Mouse (Mus musculus) cerebellum, adult (tissue): ENCODE data around the gene Tinf2.

Experiments
- ATAC-seq: cut with Nextera tagmentation; 2 replicates; pipeline ENCODE4 v1.9.2; 2017; ENCODE audit warnings: mild to moderate bottlenecking, moderate library complexity, mixed read lengths; ENCODE audit not compliant: insufficient number of reproducible peaks, low FRiP score, low TSS enrichment

The Tinf2 gene

DNA sequence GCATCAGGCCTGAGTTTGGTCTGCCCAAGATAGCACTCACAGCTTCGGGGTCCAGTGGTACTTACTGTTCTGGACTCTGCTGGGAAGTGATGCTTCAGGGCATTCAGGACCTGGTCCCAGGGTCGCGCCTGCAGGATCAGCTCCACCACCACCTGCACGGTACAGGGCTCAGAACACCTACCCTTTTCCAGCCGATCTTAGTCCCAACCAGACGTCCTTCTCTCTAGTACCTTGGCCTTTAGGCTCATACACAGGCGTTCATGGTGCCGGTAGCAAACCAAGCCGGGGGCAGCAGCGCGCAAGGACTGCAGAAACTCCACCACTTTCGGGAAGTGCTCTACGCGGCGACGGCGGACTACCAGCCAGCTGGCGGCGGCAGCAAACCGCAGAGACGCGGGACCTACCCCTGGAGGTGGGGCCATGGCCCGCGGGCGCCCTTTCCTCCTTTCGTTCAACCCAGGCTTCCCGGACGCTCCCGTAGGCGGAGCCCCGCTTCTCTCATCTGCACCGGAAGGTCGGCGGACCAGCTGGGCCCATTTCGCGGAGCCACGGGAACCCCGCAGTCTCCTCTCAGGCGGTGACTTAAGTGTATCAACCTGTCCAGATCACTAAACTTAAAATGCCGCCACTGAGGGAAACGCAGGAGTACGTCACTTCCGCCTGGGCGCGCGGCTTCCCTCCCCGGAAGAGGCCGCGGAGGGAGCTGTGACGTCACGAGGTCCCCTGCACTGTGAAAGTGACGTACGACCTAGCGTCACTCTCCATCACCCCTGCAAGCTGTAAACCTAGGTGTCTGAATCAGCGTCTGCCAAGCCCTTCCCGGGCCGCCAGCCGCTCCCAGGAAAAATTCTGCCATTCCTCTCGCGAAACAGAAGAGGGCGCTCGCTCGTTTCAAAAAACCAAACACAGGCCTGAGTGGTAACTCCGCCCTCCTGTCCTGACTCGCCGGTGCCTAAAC is at the start of gene Tinf2:
Gene Tinf2, minus strand, starts transcription at position 661 of the 958 bp plus-strand sequence.
- ATAC-seq, result peak; percentile 97

DNA sequence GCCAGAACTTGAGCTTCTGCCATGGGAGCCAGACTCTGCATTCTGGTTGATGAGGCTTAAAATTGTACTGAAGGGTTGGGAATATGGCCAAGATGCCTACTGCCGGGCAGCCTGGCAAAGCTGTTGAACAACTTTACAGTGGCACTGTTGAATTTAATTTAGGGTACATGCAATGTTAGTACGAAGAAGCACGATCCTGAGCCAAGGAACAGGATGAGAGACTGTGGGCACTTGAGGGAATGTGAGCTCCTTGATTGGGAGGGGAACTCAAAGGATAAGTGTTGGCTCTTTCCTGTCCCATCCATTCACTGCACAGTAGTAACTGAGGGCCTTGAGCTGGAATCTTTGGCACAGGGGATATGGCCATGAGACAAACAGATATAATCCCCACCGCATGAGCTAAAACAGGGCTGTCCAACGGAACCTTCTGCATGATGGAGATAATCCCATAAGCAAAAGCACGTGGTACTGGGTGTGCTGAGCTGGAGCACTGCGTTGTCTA is 49.0 kb upstream of the Tinf2 start:
- no peak for ATAC-seq

DNA sequence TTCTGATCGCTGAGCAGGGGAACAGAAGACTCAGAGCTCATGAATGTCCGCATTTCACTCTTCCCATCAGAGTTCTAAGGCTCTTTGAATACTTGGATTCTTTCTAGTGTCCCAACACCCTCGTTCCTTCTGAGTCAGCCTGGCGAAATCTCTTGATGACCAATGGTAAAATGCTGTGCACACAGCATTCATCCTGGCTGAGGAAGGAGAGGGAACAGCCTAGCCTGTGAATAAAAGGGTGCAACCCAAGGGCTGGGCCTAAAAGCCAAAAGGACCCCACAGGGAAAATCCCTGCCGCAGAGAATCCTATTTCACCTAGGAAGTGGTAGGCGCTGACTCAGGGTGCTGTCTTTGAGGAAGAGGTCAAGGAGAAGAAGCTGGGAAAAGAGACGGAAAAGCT is 48.5 kb upstream of the Tinf2 start:
- ATAC-seq, result no peak

DNA sequence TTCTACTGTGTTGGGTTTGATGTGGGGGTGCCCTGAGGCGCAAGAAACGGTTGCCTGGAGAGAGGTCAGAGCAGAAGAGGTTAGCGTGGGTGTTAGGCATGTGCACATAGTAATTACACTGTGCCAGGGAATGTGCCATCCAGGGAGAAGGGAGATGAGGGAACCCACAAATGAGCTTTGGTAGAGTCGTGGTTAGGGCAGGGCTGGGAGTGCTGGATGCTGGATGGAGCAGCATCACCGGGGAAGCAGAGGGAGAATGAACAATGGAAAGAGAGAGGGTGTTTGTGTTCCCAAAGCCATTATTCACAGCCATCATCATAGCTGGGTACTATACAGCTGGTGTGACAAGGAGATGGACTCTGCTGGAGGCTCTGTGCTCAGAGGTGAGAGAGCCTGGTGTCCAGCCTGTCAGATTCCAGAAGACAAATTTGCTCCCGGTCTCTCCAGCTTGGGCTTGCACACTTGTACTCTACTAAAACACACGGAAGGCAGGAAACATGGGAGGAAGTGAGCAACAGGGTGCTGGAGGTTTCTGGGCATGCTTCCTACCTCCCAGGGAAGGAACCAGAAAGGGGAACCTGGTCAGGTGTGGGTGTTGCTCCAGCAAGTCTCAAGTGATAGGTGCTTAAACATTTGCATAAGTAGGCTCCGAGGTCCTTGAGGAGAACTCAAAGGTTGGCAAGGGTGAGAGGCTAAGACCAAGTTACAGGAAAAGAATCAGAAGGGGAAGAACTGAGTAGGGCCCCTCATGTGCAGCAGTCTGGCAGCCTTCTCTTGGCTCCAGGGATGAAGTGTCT is 46.5 kb upstream of the Tinf2 start:
- ATAC-seq, result no peak

DNA sequence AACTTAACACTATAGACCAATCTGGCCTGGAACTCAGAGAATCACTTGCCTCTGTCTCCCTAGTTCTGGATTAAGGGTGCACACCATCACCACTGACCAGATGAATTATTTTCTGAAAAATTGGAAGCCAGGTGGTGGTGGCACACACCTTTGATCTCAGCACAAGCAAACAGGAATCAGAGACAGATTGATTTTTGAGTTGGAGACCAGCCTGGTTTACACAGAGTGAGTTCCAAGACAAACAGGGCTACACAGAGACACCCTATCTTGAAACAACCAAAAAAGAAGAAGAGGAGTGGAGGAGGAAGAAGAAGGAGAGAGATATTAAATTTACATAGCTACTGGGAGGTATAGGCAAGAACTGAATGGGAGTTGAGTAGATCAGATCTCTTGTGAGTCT is 44.6 kb upstream of the Tinf2 start:
- ATAC-seq, result no peak

DNA sequence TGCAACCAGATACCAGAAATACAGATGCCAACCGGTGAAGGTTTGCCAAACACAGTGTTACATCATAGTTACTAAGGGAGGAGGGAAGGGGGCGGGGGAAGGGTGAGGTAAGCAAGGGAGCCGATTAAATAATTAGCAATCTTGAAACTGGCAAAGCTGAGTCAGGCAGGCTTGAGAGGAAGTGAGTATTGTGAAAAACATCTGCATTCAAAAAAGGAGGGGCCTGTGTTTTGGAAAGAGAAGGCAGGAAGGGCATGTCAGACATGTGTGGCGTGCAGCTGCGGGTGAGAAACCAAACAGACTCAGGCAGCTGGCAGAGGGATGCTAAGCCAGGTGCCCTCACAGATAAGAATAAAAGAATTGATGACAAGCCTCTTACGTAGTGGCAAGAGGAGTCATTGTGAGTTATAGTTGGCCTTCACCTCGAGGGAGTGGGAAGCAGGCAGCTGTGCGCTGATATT is 42.8 kb upstream of the Tinf2 start:
- ATAC-seq, result no peak

DNA sequence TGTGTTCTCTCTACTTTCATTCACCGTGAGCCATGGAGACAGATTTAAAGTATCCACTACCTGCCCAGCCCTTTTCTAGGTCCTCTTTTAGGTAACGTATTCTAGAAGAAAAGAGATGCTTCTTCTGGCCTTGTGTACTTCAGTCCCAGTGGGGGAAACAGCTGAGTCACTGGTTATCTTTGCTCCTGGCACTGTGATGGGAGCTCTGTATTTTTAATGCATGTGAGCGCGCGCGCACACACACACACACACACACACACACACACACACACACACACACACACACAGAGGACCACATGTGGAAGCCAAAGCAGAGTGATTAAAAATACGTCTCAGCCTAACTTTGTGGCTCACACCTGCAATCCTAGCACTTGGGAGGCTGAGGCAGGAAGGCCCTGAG is 41.8 kb upstream of the Tinf2 start:
- no peak for ATAC-seq

DNA sequence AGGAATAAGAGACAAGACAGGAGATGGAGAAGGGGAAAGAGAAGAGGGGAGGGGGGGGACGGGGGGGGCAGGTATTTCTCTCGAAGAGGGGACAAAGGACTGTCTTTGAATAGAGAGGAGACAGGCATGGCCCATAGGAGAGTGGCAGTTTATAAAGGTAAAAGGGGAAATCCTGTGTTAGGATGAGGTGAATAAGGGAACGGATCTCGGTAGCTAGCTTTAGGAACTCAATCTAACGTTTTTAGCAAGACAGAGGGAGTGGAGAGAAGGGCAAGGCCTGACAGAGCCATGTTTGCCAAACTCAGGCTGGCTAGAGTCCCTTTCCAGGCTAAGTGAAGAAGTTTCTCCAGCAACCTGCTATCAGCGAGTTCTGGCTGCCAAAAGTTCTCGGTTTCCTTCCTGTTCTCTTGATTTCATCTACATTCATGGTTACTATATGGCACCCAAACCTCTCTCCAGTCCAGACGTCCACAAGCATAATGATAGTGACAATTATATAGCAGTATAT is 40.9 kb upstream of the Tinf2 start:
- ATAC-seq, result no peak

DNA sequence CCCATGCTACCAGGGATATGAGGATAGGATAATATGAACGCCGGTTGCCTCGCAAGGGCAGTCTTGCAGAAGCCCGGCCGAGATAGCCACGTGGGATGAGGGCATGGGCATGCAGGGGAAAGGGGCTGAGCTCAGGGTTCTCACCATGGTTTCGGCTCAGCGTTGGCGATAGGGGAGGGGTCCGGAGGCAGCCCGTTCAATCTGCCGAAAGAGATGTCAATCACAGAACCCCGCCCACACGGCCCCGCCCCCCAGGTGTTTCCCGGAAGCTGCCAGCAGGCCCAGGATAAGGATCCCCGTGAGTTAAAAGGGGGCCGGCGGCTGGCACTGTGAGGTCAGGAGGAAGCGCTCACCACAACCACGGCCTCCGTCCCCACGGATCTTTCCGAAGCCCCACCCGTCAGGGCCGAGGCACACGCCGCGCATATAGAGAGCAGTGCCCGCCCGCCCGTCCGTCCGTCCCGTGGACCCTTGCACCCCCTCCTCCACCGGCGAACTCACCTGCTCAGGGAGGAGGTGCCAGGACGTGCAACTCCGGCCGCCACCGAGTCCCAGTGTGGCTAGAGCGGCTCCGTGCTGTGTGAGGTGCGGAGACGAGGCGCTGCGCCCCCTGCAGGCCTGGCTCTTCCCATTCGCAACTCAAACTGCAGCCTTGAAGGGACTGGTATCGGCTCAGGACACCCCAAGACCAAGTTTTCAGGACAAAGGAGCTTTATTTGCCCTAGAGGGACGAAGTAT is 40.2 kb upstream of the Tinf2 start, which contains the start of gene Rabggta:
Gene Rabggta, minus strand, starts transcription at position 564 of the 738 bp plus-strand sequence.
- peak; percentile 90 for ATAC-seq

DNA sequence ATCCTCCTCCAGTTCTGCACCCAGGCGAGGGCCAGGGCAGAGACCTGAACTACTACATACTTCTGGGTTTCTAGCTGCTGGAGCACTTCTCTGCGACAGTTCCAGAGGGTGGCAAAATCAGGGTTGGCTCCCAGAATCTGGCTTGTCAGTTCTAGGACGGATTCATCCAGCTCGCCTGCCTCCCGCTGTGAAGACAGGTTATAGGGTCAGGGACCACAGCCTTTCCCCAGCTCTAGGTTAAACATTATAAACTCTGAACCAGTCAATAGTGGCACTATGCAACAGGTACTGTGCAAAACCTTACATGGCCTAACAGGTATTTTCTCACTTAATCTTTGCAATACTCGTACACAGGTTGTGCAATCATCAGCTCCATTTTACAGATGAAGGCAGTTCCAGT is 39.5 kb upstream of the Tinf2 start:
- ATAC-seq, result no peak

DNA sequence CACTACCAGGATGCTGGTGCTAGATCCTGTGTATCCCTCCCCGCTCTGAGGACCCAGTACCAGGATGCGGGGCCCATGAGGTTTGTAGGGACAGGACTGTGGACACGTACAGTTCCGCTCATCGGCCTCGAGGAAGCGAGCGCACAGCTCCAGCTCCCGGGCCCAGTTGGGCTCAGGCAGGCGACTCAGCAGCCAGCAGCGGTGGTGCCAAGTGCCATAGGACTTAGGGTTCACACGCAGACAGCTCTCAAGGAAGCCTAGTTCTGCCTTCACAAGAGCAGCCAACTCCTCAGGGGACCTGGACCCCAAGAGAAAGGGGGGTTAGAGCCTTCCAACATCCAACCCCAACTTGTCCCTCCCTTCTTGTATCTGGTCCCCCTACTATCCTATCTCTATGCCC is 39.0 kb upstream of the Tinf2 start:
- no peak for ATAC-seq

DNA sequence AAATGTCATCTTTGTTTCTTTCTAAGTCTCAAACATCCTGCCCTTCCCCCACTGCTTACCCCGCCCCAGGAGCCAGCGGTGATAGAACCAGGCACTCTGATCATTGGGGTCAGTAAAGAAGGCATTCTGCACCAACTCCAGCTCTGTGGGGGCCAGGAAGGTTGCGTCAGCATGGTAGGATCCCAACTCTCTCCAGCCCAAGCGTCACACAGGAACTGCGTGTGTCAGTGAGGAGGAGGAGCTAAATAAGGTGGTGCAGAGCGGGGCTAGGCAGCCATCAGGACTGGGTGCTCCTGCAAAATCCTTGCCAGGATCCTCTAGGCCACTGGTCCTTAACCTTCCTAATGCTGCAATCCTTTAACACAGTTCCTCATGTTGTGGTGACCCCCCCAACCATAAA is 38.1 kb upstream of the Tinf2 start:
- no peak for ATAC-seq

DNA sequence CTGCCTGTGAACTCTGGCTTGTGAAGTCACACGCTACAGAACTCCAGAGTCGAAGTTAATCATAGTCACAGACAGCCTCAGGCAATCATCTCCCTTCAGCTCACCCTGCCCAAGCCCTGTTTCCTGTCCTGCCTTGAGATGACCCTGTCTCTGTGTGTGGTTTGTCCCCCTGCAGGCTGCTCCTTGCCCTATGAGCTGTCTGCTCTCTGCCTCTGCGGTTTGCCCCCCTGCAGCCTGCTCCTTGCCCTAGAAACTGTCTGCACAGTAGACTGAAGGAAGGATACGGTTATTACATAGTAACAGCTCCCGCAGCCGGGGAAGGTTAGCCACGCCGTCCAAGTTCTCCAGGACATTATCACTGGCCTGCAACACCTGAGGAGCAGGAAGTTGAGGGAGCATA is 35.3 kb upstream of the Tinf2 start:
- ATAC-seq, result no peak

DNA sequence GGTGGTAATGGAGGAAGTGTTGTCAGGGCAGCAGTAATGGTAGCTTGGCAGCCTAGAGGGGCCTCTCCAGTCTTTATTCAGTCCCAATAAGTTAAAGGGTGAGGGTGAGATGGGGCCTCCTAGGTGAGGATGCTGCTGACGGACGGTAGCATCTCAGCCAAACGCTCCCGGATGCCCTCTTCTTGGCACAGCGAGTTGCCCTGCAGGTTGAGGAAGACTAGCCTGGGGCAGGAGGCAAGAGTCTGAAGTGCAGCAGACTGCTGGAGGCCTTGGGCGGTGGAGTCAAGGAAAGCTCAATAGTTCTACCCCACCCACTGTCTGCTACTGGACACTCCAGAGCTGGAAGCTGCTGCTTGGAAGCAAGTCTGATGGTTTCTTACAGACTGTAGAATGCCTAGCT is 34.7 kb upstream of the Tinf2 start:
- no peak for ATAC-seq

DNA sequence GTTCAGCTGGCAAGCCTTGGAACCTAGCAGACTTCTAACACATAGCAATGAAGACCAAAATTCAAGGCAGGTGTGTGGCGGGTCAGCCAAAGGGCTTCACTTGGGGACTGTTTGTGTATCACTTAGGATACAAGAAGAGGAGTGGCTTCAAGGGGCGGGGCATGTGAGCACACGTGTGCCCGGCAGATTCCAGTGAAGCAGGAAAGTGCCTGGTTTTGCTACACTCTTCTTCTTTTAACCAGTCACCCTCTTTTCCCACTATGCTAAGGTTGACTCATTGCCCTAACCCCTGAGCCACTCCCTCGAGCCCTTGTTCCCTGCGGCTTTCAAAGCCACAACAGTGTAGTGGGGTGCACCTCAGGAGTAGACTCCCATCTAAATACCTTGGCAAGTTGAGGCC is 33.3 kb upstream of the Tinf2 start:
- ATAC-seq, result no peak

DNA sequence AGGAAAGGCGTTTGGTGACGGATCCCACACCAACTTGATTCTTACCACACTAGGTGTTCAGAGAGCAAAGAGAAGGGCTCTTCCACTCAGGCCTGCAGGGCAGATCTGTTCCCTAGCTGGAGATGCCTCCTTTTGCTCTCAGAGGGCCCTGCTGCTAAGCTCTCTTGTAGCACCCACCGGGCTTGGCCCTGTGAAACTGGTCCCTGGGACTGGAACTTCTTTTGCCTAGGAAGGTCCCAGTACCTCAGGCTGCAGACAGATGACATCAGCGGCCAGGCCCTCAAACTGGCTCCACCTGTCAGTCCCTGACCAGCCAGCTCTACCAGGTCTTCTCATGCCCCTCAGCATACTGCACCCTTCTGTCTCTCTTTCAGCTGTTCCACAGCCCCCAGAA is 32.1 kb upstream of the Tinf2 start, which contains the start of gene Tgm1:
Gene Tgm1, minus strand, starts transcription at position 198 of the 394 bp plus-strand sequence.
- ATAC-seq, result no peak

DNA sequence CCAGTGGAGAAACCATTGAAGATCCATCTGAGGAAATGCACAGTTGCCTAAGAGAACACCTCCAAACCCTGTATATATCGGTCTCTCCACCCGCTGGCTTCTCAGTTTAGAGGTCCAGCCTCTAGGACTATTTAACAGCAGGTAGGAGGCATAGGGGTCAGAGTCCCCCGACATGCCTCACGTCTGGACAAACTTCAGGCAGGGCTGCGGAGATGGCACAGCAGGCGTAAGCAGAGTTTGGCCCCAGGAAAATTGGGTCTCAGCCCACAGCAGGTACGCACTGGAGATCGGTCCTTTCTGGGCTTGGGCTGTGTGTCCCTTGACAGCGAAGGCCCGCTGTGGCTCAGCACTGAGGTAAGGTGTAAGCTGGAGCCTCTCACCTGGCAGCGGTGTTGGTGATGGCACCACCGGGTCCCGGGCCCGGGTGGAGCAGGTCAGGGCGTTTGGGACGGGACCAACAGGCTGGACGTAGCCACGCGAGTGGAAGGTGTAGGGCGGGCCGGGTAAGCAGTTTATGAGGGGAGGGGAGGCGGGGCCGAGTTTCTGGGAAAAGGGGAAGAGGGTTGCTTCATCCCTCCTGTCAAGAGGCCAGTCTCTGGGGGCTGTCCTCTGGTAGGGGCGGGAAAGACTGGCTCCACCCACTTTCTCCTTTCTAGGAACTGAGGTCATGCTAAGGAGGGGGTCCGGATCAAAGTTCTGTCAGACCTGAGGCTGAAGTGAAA is 31.5 kb upstream of the Tinf2 start:
- ATAC-seq, result no peak

DNA sequence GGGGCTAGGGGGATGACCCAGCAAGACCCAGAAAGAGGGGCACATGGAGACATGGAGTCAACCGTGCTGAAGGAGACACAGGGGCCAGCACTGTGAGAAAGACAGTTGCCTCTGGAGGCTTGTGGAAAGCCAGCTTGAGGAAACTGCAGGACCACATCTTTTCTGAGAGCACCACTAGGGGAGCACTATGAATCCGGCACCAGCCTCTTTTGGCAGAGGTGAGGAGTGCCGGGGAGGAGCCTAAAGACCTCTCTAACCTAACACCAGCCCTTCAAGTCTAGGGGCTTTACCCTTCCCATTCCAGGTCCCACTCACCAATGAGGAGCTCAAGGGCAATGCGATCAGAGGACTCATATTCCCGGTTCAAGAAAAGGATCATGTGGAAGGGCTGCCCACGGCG is 30.2 kb upstream of the Tinf2 start:
- no peak for ATAC-seq

DNA sequence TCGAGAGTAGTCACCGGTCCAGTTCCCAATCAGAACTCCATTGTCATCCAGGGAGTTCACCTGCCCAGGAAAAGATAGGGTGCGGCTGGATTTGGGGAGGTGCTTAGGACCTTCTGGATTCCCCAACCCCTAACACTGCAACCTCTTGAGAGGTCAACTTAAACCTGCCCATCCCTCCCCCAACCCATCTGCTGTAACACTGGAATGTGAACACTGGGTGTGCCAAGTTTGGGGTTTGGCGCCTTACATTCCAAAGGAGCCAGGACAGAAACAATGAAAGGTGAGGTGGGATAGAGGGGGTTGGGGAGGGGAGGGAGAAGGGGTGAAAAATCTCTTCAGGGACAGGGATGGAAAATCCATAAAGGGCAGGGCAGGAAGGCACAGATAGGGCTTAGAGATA is 27.9 kb upstream of the Tinf2 start:
- no peak for ATAC-seq

DNA sequence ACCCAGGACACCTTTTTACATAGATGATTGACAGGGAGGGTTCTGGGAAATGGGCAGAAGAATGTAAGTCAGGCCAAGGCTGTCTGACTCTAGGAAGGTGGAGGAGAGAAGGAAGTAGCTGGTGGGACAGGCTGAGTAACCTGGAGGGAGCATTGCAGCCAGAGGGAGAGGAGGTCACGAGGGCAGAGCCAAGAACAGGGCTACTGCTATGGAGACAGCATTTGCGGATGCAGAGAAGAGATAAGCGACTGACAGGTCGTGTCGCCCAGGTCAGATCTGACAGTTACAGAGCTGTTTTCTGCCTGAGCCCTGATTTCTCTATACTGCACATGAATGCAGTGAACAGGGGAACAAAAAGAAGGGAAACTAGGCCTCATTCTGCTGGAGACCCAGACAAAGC is 25.8 kb upstream of the Tinf2 start:
- no peak for ATAC-seq
